Mouse (Mus musculus): ENCODE results near the gene Thap3. TPM values are rescaled to one million over a fixed set of nuclear protein-coding genes. Genes with fewer than 3 reads are reported as not detected.
"Not testable (repeated sequence)": the region's sequence is repeated elsewhere in the genome, so short reads cannot be mapped to it uniquely, and the experiment has no call there.

The Thap3 gene
- 19.7 and 22.3 TPM in 2 replicates for total RNA-seq (2014; rRNA removed)
- polyA plus RNA-seq (2015; fragmentation: Nextera tagmentation; extraction: Ambion mirVana) = 48.8 and 52.2 TPM in 2 replicates

- Histone ChIP-seq H3K4me3 (ENCODE audit: low read depth, low read length) (peak within 1 kb of the TSS; percentile 72), H3K27me3 (ENCODE audit: insufficient read depth, low read length) (no peaks in the 10 kb centered on the region), H3K9me3 (ENCODE audit: low read length) (no peaks in the 10 kb centered on the region), H3K36me3 (ENCODE audit: insufficient read depth) (peaks cover 24% of the 10 kb centered on the region), H3K4me2 (ENCODE audit: low read depth) (peak within 1 kb of the TSS; percentile 66), H3K4me1 (ENCODE audit: insufficient read depth) (peaks cover 5% of the 10 kb centered on the region; the same call in 1 of the 2 replicates), H3K9ac (peak within 1 kb of the TSS; percentile 93), H3K27ac (ENCODE audit: low read depth, low read length) (peak within 1 kb of the TSS; percentile 90)
- DNase-seq = peak; percentile 83
- 0 out of 2 replicates have a peak, but pooled peaks have one; percentile 3 for TF ChIP-seq CTCF (IDR thresholded peaks at IDR 0.05; ENCODE audit: low read depth)
- peak; percentile 88 for ATAC-seq
- 2% methylated on average over 54 of the region's 54 CpGs for WGBS
Observed at GRCm38 (mm10) chr4:151988342-151989109, at the start of gene Thap3. TSS of gene Thap3 (minus strand) at chr4:151988997.

- H3K27me3 ChIP-seq (ENCODE audit: insufficient read depth, low read length) = no peaks in the 10 kb centered on the region
- 0 out of 2 replicates have a peak within 1 kb of the TSS, but pooled peaks have one; percentile 9 for H3K27ac ChIP-seq (ENCODE audit: low read depth, low read length)
- DNase-seq = no peak
- H3K4me2 ChIP-seq (ENCODE audit: low read depth) = peak within 1 kb of the TSS; percentile 88
- no peak for ATAC-seq
- H3K9me3 ChIP-seq (ENCODE audit: low read length) = no peaks in the 10 kb centered on the region
- H3K36me3 ChIP-seq (ENCODE audit: insufficient read depth) = peaks cover 19% of the 10 kb centered on the region
- 51% methylated on average over 10 of the region's 10 CpGs for WGBS
- H3K4me3 ChIP-seq (ENCODE audit: low read depth, low read length) = peak within 1 kb of the TSS; percentile 84
- TF ChIP-seq CTCF (IDR thresholded peaks at IDR 0.05; ENCODE audit: low read depth) = no peak
- H3K9ac ChIP-seq = peak within 1 kb of the TSS; percentile 70
- peaks cover 11% of the 10 kb centered on the region; the same call in 1 of the 2 replicates for H3K4me1 ChIP-seq (ENCODE audit: insufficient read depth)
Observed at GRCm38 (mm10) chr4:152038225-152038984, 49.6 kb upstream of the Thap3 start, which contains the start of gene Tas1r1. TSS of gene Tas1r1 (minus strand) at chr4:152038568.

- H3K27ac ChIP-seq (ENCODE audit: low read depth, low read length); H3K9ac ChIP-seq; H3K4me3 ChIP-seq (ENCODE audit: low read depth, low read length); H3K27me3 ChIP-seq (ENCODE audit: insufficient read depth, low read length); DNase-seq; H3K4me2 ChIP-seq (ENCODE audit: low read depth); ATAC-seq; H3K36me3 ChIP-seq (ENCODE audit: insufficient read depth); H3K9me3 ChIP-seq (ENCODE audit: low read length): not testable (repeated sequence)
- peaks cover 11% of the 10 kb centered on the region; the same call in 1 of the 2 replicates for H3K4me1 ChIP-seq (ENCODE audit: insufficient read depth)
- WGBS = 92% methylated on average over 6 of the region's 6 CpGs
- peak; percentile 30 for TF ChIP-seq CTCF (IDR thresholded peaks at IDR 0.05; ENCODE audit: low read depth)
Observed at GRCm38 (mm10) chr4:152036464-152036863, 47.7 kb upstream of the Thap3 start.

GRCm38 (mm10) chr4:152032922-152033321 lies 44.1 kb upstream of the Thap3 start:
- no peak for TF ChIP-seq CTCF (IDR thresholded peaks at IDR 0.05; ENCODE audit: low read depth)

GRCm38 (mm10) chr4:152029997-152030396 lies 41.2 kb upstream of the Thap3 start:
- ATAC-seq (no peak), DNase-seq (peak; percentile 41)
- Histone ChIP-seq H3K36me3 (ENCODE audit: insufficient read depth) (no peaks in the 10 kb centered on the region; the same call in 1 of the 2 replicates), H3K4me2 (ENCODE audit: low read depth) (peak overlapping the region; percentile 17; the same call in 1 of the 2 replicates), H3K4me1 (ENCODE audit: insufficient read depth) (peaks cover 34% of the 10 kb centered on the region), H3K27ac (ENCODE audit: low read depth, low read length) (no peak overlapping the region), H3K9me3 (ENCODE audit: low read length) (no peaks in the 10 kb centered on the region), H3K27me3 (ENCODE audit: insufficient read depth, low read length) (no peaks in the 10 kb centered on the region), H3K4me3 (ENCODE audit: low read depth, low read length) (no peak overlapping the region), H3K9ac (no peak overlapping the region)
- 52% methylated on average over 4 of the region's 4 CpGs for WGBS
- peak; percentile 49 for TF ChIP-seq CTCF (IDR thresholded peaks at IDR 0.05; ENCODE audit: low read depth)

More at GRCm38 (mm10) chr4:152032922-152033321, 44.1 kb upstream of the Thap3 start:
- DNase-seq = no peak
- Histone ChIP-seq H3K9ac (no peak overlapping the region), H3K27me3 (ENCODE audit: insufficient read depth, low read length) (no peaks in the 10 kb centered on the region), H3K36me3 (ENCODE audit: insufficient read depth) (no peaks in the 10 kb centered on the region), H3K27ac (ENCODE audit: low read depth, low read length) (no peak overlapping the region), H3K4me1 (ENCODE audit: insufficient read depth) (peaks cover 19% of the 10 kb centered on the region), H3K4me2 (ENCODE audit: low read depth) (no peak overlapping the region), H3K4me3 (ENCODE audit: low read depth, low read length) (no peak overlapping the region), H3K9me3 (ENCODE audit: low read length) (no peaks in the 10 kb centered on the region)
- 90% methylated on average over 13 of the region's 13 CpGs for WGBS
- ATAC-seq = no peak

- H3K27ac ChIP-seq (ENCODE audit: low read depth, low read length) = no peak overlapping the region
- H3K9ac ChIP-seq = no peak overlapping the region
- no peaks in the 10 kb centered on the region for H3K9me3 ChIP-seq (ENCODE audit: low read length)
- H3K4me1 ChIP-seq (ENCODE audit: insufficient read depth) = peaks cover 34% of the 10 kb centered on the region
- no peaks in the 10 kb centered on the region for H3K27me3 ChIP-seq (ENCODE audit: insufficient read depth, low read length)
- H3K4me3 ChIP-seq (ENCODE audit: low read depth, low read length) = no peak overlapping the region
- DNase-seq (no peak), ATAC-seq (no peak)
- TF ChIP-seq CTCF (IDR thresholded peaks at IDR 0.05; ENCODE audit: low read depth) = peak; percentile 58
- H3K36me3 ChIP-seq (ENCODE audit: insufficient read depth) = peaks cover 3% of the 10 kb centered on the region; the same call in 1 of the 2 replicates
- WGBS = 49% methylated on average over 5 of the region's 5 CpGs
- H3K4me2 ChIP-seq (ENCODE audit: low read depth) = peak overlapping the region; percentile 97
Observed at GRCm38 (mm10) chr4:152029087-152029486, 40.3 kb upstream of the Thap3 start.

Data from forebrain, postnatal 0 days (tissue).